19 mouse cellular contexts compared by ENCODE assay signal in genomic region chr11:116429862-116430613, GRCm38 (mm10). TPM values are rescaled to one million over a fixed set of nuclear protein-coding genes. Genes with fewer than 3 reads are reported as not detected.
DNase-seq lines count a peak whose midpoint lies in the region; ATAC-seq and TF ChIP-seq lines count a peak whose summit lies in the region.
"Had no signal": no experiment of that assay in that cellular context is flagged by ENCODE, and none has a peak within 500 bp of the region (broad histone marks: within the 10 kb centered on the region; RNA-seq: fewer than 3 reads in every experiment).

No protein-coding gene starts in this region.

- H3K4me2 ChIP-seq in liver, postnatal 0 days (ENCODE audit: low read depth, low read length) = peak overlapping the region; percentile 31
- H3K4me2 ChIP-seq: embryonic facial prominence, embryonic 12.5 days; hindbrain, embryonic 12.5 days had no signal

- no peaks in the 10 kb centered on the region for H3K36me3 ChIP-seq in heart, embryonic 10.5 days
- H3K36me3 ChIP-seq in liver, postnatal 0 days (replicated peaks; ENCODE audit: insufficient read depth, low read length) = peaks cover 1% of the 10 kb centered on the region
- H3K36me3 ChIP-seq: embryonic facial prominence, embryonic 12.5 days; hindbrain, embryonic 12.5 days; midbrain, embryonic 12.5 days had no signal

- no peak for ATAC-seq in liver, postnatal 0 days
- ATAC-seq in megakaryocyte-erythroid progenitor cell, adult 5-6 weeks (replicated peaks; ENCODE audit: low FRiP score, low TSS enrichment, poor library complexity, severe bottlenecking) = no peak
- ATAC-seq: forebrain, embryonic 14.5 days had no signal

- TF ChIP-seq EP300 in liver, postnatal 0 days (IDR thresholded peaks at IDR 0.05; ENCODE audit: low read depth) = no peak

- H3K4me3 ChIP-seq in heart, embryonic 10.5 days = peak overlapping the region; percentile 36; the same call in 1 of the 2 replicates
- H3K4me3 ChIP-seq in liver, postnatal 0 days (ENCODE audit: low read depth, low read length) = no peak overlapping the region
- H3K4me3 ChIP-seq: embryonic facial prominence, embryonic 12.5 days; hindbrain, embryonic 12.5 days; left cerebral cortex, adult 2 months; midbrain, embryonic 12.5 days had no signal

- DNase-seq in heart, embryonic 10.5 days (ENCODE audit: low spot score) = no peak
- DNase-seq in heart, adult 9 months (ENCODE audit: low spot score in 2 of 2) = no peak
- DNase-seq in A20 (ENCODE audit: low read depth, low spot score) = peak; percentile 59
- peak; percentile 25 for DNase-seq in ZHBTc4 (ENCODE audit: low read depth, low spot score)
- DNase-seq in liver, postnatal 0 days = no peak
- DNase-seq in lung, adult 18-20 months = no peak
- no peak for DNase-seq in layer of hippocampus, postnatal 10 days (ENCODE audit: low spot score in 2 of 2)
- DNase-seq: adrenal gland, adult 8-10 months; cerebellum, postnatal 25 days; gastrocnemius, postnatal 10 days; kidney, postnatal 14 days had no signal

- peak overlapping the region; percentile 77 for H3K27ac ChIP-seq in heart, embryonic 10.5 days
- 0 out of 2 replicates have a peak overlapping the region, but pooled peaks have one; percentile 30 for H3K27ac ChIP-seq in liver, postnatal 0 days (ENCODE audit: low read depth)
- H3K27ac ChIP-seq: embryonic facial prominence, embryonic 12.5 days; hindbrain, embryonic 12.5 days; left cerebral cortex, adult 2 months; midbrain, embryonic 12.5 days had no signal

- H3K9me3 ChIP-seq in heart, embryonic 10.5 days = no peaks in the 10 kb centered on the region
- H3K9me3 ChIP-seq in liver, postnatal 0 days (ENCODE audit: low read length) = no peaks in the 10 kb centered on the region
- H3K9me3 ChIP-seq: embryonic facial prominence, embryonic 12.5 days; hindbrain, embryonic 12.5 days; midbrain, embryonic 12.5 days had no signal

- peaks cover 30% of the 10 kb centered on the region for H3K4me1 ChIP-seq in heart, embryonic 10.5 days
- H3K4me1 ChIP-seq in liver, postnatal 0 days (ENCODE audit: insufficient read depth) = peaks cover 35% of the 10 kb centered on the region

- no peak for TF ChIP-seq CTCF in liver, postnatal 0 days (IDR thresholded peaks at IDR 0.05; ENCODE audit: low read depth)

- H3K9ac ChIP-seq in liver, postnatal 0 days (replicated peaks) = no peak overlapping the region; the same call in 1 of the 2 replicates
- H3K9ac ChIP-seq: embryonic facial prominence, embryonic 12.5 days; hindbrain, embryonic 12.5 days; midbrain, embryonic 12.5 days had no signal

- H3K27me3 ChIP-seq in heart, embryonic 10.5 days (ENCODE audit: insufficient read depth, poor library complexity, severe bottlenecking) = no peaks in the 10 kb centered on the region
- H3K27me3 ChIP-seq in liver, postnatal 0 days (ENCODE audit: insufficient read depth, low read length) = no peaks in the 10 kb centered on the region
- H3K27me3 ChIP-seq: embryonic facial prominence, embryonic 12.5 days; hindbrain, embryonic 12.5 days had no signal

- WGBS in heart, embryonic 10.5 days = 76% methylated on average over 9 of the region's 9 CpGs
- WGBS in liver, postnatal 0 days (ENCODE audit: insufficient replicate concordance) = 69% methylated on average over 9 of the region's 9 CpGs

RNA-seq across cellular contexts. Expression of gene Ubald2, which starts 3.9 kb away (rescaled TPM):
- 36.1 and 40.5 TPM in 2 replicates for polyA plus RNA-seq in heart, embryonic 10.5 days (2016; fragmentation: Nextera tagmentation; extraction: Ambion mirVana)
- 29.2 and 29.8 TPM in 2 replicates for polyA plus RNA-seq in liver, postnatal 0 days (2015; fragmentation: Nextera tagmentation; extraction: Ambion mirVana)
- 68.8 and 89.9 TPM in 2 replicates for total RNA-seq in megakaryocyte-erythroid progenitor cell, adult 5-6 weeks (2014; fragmentation: Nextera tagmentation)
- 65.8 and 93.3 TPM in 2 replicates for total RNA-seq in megakaryocyte-erythroid progenitor cell, adult 5-6 weeks (2017)
- total RNA-seq in layer of hippocampus, postnatal 10 days (2021) = 10 to 100 TPM; 35.7 to 46.1 TPM

RNA-seq across cellular contexts. Expression of gene Rnf157, which starts 17.2 kb away (rescaled TPM):
- polyA plus RNA-seq in heart, embryonic 10.5 days (2016; fragmentation: Nextera tagmentation; extraction: Ambion mirVana) = 7.3 and 8.5 TPM in 2 replicates
- 1.5 and 2.2 TPM in 2 replicates for polyA plus RNA-seq in liver, postnatal 0 days (2015; fragmentation: Nextera tagmentation; extraction: Ambion mirVana)
- total RNA-seq in megakaryocyte-erythroid progenitor cell, adult 5-6 weeks (2014; fragmentation: Nextera tagmentation) = 8.1 and 12.1 TPM in 2 replicates
- total RNA-seq in megakaryocyte-erythroid progenitor cell, adult 5-6 weeks (2017) = 2.7 and 11.3 TPM in 2 replicates
- total RNA-seq in layer of hippocampus, postnatal 10 days (2021) = 100 to 1,000 TPM; 184 to 186 TPM

RNA-seq across cellular contexts. Expression of gene Qrich2, which starts 36.0 kb away (rescaled TPM):
- polyA plus RNA-seq in heart, embryonic 10.5 days (2016; fragmentation: Nextera tagmentation; extraction: Ambion mirVana) = 0.30 TPM in 1 of 2 replicates, not detected in the other
- polyA plus RNA-seq in liver, postnatal 0 days (2015; fragmentation: Nextera tagmentation; extraction: Ambion mirVana) = 0.06 TPM in 1 of 2 replicates, not detected in the other
- not detected in 2 replicates for total RNA-seq in megakaryocyte-erythroid progenitor cell, adult 5-6 weeks (2014; fragmentation: Nextera tagmentation)
- total RNA-seq in megakaryocyte-erythroid progenitor cell, adult 5-6 weeks (2017) = not detected in 2 replicates
- total RNA-seq in layer of hippocampus, postnatal 10 days (2021) = under 1 TPM in 1 of 2 experiments, not detected in 1; 0.18 TPM
- total RNA-seq: gastrocnemius, postnatal 10 days had no signal
- polyA plus RNA-seq: forebrain, embryonic 14.5 days; heart, embryonic 14.5 days; lung, embryonic 16.5 days; midbrain, embryonic 12.5 days had no signal

Comparison
In these comparisons a context has a peak if more than half of its experiments do, and no peak if none do; other contexts are left out.
1. DNase-seq: peak in A20 (single experiment) and ZHBTc4 (single experiment); none in heart, embryonic 10.5 days (single experiment), heart, adult 9 months (0 of 2), liver, postnatal 0 days (single experiment), lung, adult 18-20 months (0 of 2) and layer of hippocampus, postnatal 10 days (0 of 2).
2. RNA of gene Rnf157, which starts 17.2 kb away (total RNA-seq): 184 to 186 TPM in layer of hippocampus, postnatal 10 days; 2.7 to 12.1 TPM in megakaryocyte-erythroid progenitor cell, adult 5-6 weeks; every median in the first group is over 10 times any median in the second.